Mouse (Mus musculus) cerebellum, adult 11-12 months (tissue): Measurements from ENCODE around the gene Pigp.
A peak's percentile ranks its signal among the peaks of the same experiment; 100 is the strongest.

Source experiments
- DNase-seq: peaks from one replicate; pipeline ENCODE4 v3.0.0; 2022

Gene Pigp

DNA sequence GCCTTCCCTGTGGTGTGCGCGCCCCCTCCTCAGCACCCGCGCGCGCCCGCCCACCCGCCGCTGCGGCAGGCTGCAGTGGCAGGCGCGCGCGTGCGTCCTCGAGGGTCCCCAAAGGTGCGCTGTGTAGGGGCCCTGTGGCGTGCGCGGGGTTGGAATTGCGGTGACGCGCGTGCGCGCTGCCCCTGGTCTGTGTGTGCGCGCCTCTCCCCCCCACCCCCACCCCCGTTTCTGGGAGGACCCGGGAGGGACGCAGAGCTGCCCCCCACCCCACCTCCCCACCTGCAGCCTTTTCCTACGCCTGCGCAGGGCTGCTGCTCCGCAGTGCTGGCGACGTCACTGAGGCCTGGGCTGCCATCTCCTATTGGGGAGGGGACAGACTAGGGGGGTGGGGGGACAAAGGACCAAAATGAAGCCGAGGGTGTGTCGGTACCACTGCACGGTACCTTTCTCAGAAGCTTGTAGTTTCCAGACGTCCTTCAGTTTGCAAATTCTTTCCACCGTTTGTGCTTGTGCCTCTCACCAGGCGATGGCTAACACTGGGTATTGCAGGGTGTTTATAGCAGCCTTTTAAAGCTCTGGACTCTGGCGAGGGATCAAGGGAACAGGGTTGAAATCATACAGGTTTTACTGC is at the start of gene Pigp:
Gene Pigp (minus strand): TSS at position 542 of the 631 bp plus-strand sequence.
- no peak for DNase-seq

DNA sequence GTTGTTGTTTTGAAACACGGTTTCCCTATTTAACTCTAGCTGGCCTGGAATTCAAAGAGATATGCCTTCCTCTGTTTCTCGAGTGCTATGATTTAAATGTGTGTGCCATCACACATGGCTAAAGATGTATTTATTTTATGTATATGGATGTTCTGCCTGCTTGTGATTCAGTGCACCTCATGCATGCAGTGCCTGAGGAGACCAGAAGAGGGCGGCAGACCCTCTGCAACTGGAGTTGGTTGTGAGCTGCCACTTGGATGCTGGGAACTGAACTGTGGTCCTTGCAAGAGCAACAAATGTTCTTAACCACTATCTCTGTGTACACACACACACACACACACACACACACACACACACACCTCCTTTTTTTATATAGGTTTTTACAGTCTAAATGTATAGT is 48.9 kb upstream of the Pigp start:
- no peak for DNase-seq

DNA sequence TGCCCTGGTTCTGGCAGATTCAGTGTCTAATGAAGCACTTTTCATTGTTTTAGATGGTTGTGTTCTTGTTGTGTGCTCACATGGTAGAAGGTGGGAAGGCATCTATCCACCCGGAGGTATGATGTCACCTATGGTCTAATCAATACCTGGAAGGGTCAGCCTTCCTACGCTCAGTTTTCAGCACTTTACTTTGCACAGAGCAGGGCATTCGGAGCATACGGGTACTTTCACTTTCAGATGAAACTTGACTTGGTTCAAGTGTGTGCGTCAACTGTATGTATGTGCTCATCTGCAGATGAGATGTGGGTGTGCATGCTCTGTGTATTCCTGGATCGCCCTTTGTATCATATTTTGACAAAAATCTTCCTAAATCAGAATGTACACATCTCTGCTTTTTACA is 42.5 kb upstream of the Pigp start:
- DNase-seq, result no peak

DNA sequence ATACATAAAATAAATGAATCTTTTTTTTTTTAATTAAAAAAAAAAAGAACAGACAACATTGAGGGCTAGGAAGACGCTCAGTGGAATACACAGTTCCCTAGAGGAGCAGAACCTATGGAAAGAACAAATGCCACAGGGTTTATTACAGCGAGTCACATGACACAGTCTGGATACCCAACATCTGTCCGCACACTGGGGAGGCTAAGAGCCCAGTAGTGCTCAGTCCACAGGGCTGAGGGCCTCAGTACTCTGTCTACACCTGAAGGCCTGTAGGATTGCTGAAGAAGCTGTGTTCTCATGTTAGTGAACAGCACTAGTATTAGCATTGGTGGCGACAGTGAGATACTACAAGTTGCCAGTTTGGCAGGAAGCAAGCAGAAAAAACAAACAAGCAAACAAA is 41.1 kb upstream of the Pigp start:
- DNase-seq, result no peak

DNA sequence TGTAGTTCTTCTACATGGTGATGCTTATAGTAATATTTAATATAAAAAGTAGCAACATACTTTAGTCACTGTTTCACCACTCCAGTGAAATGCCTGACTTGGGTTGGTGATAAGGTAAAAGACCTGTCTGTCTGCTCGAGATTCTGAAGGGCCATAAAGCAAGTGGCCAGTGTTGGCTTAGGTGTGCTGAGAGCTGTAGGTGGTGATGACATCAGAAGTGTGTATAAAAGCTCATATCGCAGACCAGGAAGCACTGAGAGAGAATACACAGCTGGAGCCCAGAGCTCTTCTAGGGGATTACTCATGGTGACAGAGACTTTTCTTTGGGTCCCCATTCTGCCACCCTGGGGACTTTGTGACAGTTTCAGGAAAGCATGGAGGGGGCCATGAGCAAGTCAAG is 40.6 kb upstream of the Pigp start:
- DNase-seq, result no peak

DNA sequence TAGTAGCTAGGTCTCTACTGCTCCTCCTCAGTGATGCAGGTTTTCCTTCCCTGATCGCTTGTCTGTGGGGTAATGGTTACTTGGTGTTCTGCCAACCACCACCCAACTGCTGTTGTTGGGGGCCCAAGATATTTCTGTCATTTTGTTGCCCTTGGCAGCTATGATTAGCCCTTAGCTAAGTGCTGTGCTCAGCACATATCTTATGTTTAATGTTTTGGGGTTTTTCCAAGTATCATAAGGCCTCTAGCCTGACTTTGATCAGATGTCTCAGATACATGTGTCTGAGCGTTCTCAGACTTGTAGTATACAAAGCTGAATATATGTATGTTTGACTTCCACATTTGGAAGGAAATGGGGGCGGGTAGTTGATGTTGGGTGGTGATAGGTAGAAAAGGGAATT is 39.6 kb upstream of the Pigp start:
- no peak for DNase-seq

DNA sequence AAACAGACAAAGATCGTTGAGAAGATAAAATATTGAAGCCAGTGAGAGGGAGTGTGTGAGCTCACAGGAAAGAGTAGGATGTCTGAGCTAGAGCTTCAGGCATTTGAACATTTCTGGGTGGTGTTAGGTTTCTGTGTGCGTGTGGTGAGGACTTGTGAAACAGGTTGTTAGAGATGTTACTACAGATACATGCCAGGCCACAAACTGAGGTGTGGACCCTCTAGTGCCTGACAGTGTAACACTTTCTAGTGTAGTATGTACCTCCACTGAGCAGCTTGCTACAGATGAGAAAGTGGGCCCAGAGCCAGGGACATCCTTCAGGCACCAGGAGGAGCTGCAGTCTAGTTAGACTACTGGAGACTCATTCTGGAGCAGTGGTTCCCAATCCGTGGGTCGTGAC is 30.5 kb upstream of the Pigp start:
- DNase-seq, result peak; percentile 42

DNA sequence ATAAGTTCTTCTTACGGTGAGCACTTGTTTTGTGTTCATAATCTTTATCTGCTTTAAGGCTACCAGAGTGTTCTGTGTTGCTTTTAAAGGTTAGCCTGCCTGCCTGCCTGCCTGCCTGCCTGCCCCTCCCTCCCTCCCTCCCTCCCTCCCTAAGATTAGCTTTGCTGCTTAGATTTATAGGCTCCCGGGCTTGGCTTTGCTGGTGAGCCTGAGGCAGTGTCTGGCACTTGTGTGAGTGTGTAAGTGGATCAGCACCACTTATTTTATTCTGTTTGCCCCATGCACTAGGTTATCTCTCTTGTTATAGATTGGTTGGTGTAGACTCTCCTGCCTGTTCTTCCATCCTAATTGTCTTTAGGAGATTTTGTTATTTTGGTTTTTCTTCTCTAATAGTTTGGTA is 30.0 kb upstream of the Pigp start:
- DNase-seq, result no peak

DNA sequence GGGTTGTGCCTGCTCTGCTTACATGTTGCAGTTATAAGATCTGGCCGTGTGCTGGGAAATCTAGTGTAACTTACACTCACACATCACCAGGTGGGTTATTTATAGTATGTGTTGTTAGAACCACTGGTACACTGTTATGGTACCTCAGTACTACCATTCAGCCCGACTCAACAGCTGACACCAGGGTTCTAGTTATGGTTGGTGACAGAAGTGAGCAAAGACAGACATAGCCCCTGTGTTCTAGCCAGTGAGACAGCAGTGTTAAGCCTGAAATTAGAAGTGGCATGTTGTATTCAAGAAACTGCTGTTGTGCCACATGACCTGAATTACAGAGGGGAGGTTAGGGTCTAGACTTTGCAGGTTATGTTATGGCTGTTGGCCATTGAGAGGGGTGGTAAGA is 27.5 kb upstream of the Pigp start:
- DNase-seq, result no peak

DNA sequence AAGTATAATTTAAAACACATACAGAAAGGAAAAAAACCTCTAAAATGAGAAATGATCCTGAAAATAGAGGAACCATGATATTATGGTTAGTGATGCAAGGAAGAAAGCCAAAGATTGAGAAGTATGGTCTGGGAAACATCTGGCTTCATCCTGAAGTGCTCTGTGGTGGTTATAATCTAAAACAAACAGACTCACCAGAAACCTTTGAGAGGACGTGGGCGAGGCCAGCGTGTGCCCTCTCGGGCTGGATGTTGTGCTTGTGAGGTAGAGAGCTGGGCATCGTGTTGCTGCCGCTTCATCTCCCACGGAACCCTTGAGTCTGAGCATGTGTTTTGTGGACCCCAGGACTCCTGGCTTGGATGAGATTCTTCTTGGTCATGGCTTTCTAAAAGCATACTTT is 25.0 kb upstream of the Pigp start:
- DNase-seq, result no peak

DNA sequence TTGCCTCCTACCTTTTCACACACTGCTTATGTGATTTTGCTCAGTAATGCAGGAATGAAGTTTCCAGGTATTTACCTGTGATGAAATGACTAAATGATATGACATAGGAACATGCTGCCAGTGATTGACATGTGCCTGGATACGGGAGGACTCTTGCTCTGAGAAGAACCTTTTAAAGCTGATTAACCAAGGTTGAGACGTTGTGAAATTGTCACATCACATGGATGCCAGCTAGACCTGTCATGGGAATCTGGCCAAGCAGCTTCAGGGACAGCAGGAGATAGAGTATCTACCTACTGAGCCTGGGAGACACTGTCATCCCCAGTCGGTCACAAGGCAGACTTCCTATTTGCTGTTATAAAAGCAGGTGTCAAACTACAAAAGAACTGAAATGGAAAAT is 23.4 kb upstream of the Pigp start:
- peak; percentile 42 for DNase-seq

DNA sequence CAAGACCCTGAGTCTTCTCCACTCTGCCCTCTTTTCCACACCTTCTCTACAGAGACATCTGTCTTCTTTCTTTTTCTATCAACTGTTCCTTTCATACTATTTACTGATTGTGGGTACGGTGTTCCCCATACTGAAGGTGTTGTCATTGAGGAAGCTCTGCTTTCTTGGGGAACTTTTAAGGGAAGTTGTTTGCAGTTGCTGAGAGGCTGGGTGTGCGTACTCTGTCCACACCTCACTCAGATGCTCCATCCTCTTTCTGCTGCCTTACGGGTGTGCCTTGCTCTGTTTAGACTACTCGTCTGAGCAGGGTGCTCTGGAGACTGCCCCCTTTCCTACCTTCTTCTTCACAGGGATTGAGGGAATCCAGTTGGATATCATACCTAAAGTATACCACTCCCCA is 20.7 kb upstream of the Pigp start:
- no peak for DNase-seq

DNA sequence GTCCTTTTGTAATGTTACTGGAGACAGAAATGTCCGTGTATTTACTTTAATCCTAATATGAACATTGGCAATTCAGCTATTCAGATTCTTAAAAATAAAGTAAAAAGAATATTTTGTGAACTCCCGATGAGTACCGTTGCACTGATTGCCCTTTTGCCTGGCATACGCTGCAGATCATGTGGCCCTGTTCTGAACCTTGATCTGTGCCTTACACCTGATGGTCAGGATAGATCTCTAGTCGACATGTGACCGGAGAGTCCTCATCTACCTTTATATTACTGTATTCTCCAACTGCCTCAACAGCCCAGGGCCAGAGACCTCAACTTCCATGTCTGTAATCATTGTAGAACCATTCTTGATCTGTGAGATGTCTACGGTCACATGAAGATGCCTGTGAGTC is 16.0 kb upstream of the Pigp start:
- no peak for DNase-seq

DNA sequence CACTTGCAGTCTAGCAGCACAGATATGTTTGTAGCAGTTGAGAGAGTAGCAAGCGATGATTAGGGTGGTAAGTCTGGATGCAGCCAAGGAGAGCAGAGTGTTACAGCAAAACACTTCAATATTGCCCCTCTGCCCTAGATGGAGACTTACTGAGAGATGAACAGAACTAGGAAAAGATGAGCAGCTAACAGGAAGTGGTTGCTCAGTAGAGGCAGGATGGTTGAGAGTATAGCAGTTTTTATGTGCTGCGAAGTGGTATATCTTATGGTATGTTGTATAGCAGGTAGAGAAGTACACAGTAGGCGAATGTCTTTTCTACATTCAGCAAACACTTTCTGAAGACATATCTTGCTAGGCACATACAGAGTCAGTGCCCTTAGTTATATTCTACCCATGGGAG is 11.6 kb upstream of the Pigp start:
- no peak for DNase-seq

DNA sequence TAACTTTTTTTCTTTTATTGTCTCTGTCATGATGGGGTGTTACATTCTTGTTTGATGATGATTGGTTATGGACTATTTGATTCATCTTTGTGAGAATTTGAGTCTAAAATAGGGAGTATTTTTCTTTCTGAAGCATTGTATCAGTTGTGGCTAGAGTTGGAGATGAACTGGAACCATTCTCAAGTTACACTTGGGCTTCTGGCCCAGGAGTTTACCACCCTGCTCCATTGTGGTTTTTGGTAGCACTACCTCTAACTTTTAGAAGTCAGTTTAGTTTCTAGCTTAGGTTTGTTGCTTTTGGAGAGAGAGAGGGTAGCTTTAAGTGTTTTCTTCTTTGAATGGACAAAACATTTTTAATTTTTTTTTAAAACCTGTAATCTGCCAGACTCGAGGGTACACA is 7.7 kb upstream of the Pigp start:
- no peak for DNase-seq

DNA sequence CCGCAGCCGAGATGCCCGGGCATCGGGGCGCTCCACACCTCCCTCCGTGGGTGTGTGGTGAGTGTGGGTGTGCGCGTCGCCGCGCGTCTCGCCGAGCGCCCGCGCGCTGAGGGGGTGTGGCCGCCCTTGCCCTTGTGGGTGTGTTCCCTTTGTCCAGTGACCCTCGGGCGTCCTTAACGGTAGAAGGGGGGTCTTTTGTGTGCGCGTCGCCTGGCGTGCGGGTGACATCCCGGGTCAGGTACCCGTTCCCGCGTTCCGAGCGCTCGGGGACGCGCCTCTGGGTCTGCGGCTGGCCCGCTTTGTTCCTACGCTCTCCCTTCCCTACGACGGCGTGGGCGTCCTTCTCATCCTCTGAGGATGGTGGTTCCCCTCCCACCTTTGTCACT is 734 bp downstream of the Pigp start:
- DNase-seq, result peak; percentile 87

DNA sequence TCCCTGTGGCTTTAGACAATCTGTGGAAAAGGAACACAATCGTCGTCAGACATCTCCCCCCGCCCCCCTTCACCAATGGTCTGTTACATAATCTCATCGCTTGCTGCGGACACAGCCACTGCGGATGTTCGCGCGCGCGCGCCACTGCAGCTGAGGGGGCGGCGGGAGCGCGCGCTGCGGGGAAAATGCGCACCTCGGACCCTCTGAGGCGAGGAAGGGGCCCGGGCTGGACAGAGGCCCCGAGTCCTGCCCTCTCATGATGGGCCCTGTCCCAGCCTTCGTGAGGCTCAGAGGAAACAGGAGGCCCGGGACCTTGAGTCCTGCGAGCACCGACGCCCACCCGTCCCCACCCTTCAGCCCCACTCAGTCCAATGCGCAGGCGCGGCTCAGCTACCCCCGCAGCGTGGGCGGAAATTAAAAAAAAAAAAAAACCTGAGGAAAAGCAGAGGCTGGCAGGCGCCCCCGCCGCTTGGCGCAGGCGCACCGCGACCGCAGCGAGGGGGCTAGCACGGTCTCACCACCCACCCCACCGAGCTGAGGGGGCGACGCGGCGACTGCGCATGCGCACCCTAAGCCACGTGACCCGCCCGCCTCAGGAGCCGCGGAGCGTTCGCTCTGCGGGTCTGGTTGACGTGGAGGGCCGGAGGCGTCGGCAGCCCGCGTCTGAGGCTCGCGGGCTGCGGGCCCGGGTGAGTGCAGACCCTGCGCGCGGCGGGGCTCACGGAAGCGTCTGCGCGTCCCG is 1.3 kb downstream of the Pigp start, which contains the start of gene Ttc3:
Gene Ttc3 (plus strand): TSS at position 446 of the 742 bp plus-strand sequence.
- DNase-seq, result peak; percentile 98

DNA sequence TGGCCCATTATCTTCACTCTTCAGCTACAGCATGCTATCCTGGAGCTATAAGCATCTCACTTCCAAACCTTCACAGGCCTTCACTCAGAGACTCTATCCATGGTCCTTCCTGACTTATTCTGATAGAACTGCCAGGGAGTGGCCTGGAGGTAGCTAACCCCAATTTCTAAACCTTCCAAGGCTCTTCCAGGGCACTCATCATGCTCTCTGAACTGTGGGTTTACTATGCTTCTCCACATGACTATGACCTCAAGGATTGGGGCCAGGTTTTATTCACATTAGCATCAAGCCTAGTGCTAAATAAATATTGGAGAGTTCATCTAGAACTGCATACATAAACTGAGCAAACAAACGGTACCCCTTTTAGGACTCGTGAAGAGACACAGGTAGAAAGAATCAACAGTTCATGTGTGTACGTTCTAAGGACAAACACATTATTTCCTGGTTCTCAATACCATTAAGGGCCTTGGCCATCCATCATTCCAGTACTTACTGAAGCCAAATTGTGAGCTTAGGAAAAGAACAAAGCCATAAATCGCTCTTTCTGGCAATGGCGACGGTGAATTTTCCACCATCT is 2.0 kb downstream of the Pigp start:
- DNase-seq, result peak; percentile 41

DNA sequence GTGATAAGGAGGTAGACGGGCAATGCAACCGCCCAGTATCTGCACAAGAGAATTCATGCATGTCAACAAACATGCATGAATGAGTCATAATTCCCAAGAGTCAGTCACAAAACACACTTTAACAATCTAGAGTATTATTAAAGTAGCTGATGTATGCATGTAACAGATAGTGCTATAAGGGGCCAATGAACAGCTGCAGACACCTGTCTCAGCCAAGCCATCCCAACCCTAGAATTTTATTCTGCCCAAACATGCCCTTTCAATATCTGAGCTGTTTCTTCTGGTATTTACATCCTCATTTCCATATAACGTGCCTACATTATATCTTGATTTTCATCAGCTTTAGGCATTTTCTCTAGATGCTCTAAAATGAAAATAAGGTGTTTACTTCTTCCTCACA is 6.2 kb downstream of the Pigp start:
- DNase-seq, result no peak

DNA sequence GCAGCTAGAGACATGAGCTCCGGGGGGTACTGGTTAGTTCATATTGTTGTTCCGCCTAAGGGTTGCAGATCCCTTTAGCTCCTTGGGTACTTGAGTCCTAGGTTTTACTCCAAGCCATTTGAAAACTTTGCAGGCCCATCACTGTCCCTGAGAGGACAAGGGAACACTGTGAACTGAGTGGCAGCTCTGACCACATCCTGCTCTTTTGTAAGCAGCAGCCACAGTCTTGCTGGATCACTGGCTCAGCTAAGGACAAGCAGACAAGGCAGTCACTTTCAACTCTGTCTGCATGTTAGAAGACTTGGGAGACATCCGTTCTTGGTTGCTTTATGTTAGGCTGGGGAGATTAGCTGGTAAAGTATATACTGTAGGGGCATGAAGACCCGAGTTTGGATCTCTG is 7.8 kb downstream of the Pigp start:
- DNase-seq, result no peak

DNA sequence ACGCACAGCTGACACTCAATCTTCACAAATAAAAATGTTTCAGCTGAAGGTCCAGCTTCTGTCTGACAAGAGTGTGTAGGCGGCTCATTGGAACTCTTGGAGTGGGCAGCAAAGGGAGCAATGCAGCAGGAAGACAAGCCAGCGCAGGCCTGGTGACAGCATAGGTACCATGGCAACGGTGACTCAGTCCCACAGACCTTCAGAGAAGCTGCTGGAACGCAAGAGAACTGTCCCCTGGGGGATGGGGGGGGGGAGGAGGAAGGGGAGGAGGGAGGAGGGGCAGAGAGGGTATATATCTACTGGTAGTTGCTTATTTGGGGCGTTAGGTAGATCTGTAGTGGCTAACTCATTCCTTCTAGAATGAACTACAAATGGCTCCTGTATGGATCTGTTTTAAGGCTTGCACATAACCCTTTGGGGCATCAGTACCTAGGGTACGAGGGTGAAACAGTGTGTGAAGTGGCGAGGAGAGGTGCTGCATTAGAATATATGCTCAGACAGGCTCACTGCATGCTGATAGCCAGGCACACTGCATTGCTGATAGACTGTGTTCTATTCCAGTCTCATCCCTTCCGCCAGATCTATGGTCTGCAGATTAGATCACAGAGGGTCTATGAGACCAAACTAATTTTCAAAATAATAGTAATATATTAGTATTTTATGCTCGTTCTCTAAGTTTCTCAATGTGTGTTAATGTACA is 9.3 kb downstream of the Pigp start:
- peak; percentile 53 for DNase-seq

DNA sequence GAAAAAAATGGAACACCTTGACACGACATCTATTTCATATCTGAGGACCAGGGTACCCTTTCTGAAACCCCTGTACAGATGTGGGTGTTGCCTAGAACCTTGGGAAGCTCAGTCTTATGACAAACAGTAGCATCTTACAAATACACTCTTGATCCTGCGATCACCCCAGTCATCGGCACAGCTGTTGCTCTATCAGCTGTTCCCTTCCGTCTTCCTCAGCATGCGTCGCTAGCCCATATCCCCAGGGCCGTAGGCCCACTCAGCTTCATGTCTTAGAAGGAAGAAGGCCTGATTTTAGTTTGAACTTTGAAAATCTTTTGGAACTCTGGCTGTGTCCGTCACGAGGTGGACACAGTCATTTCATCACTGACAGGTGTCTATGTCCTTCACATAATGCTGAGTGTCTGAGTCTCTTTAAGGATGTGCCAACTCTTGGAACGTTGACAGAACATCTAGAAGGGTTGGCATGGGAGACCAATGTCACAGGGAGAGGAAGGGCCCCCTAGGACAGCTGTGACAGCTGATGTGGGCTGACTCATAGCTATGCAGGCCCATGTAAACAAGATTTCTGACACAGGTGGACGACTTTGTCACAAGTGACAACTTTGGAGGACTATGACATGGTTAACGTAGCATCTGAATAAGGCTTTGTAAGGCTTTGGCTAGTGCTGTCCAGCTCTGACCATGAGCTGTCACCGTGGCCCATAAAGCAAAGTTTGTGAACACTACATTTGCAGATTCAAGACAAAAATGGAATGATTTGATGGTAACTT is 10.9 kb downstream of the Pigp start:
- DNase-seq, result no peak

DNA sequence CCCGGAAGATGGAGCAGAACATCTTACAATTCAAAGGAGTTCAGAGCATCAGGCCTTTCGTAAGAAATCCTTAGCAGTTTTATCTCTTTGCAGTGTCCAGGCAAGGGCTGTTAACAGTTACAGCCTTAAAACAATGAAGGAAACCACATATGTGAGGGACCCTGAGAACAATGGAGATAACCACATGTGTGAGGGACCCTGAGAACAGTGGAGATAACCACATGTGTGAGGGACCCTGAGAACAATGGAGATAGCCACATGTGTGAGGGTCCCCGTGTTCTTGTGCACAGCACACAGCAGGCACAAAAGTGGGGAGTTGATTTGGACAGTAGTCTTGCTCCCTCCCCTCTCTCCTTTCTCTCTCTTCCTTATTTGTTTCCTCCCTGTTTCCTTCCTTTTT is 13.6 kb downstream of the Pigp start:
- DNase-seq, result no peak
